19 mouse cellular contexts compared by ENCODE assay signal in the genomic region with DNA sequence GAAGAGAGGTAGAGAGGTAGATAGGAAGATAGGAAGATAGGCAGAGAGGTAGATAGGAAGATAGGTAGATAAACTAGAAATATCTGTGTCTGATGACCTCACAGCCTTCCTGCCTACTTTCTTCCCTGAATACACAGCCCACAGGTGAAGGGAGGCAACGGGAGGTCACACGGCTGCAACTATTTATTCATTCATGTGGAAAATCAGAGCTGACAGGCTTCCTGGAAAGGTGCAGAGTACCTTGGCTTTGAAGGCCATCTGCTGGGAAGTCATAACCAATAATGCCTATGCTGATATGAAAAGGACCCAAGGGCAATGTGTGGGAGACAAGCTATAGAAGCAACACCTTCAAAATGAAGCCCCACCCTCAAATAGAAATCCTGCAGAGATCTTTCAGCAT. TPM values are rescaled to one million over a fixed set of nuclear protein-coding genes. Genes with fewer than 3 reads are reported as not detected.
"Had no signal": no experiment of that assay in that cellular context is flagged by ENCODE, and none has a peak within 500 bp of the region (broad histone marks: within the 10 kb centered on the region; RNA-seq: fewer than 3 reads in every experiment).

No protein-coding gene starts in this region.

- H3K4me3 ChIP-seq: left cerebral cortex, adult 2 months; limb, embryonic 10.5 days; liver, embryonic 12.5 days; midbrain, embryonic 10.5 days; myocyte; neural tube, embryonic 12.5 days had no signal

- H3K27ac ChIP-seq: left cerebral cortex, adult 2 months; limb, embryonic 10.5 days; liver, embryonic 12.5 days; midbrain, embryonic 10.5 days; neural tube, embryonic 12.5 days had no signal

- DNase-seq: kidney, postnatal 25 days; lung, embryonic 14.5 days; lung, postnatal 10 days; lung, postnatal 4 days; midbrain, embryonic 14.5 days; right cerebral cortex, adult 18-20 months; right cerebral cortex, postnatal 25 days; thymus, adult 18-20 months; thymus, postnatal 14 days had no signal

- H3K4me1 ChIP-seq: limb, embryonic 10.5 days; liver, embryonic 12.5 days; midbrain, embryonic 10.5 days; neural tube, embryonic 12.5 days had no signal

- H3K27me3 ChIP-seq: neural tube, embryonic 12.5 days had no signal

- ATAC-seq: liver, embryonic 12.5 days had no signal

RNA-seq across cellular contexts. Expression of a gene that starts 9.3 kb away (rescaled TPM):
- polyA plus RNA-seq: lung, embryonic 14.5 days; midbrain, embryonic 10.5 days; midbrain, embryonic 14.5 days; myocyte; neural tube, embryonic 12.5 days; small intestine, adult 2 months; stomach, embryonic 14.5 days had no signal

RNA-seq across cellular contexts. Expression of a gene that starts 17.4 kb away (rescaled TPM):
- polyA plus RNA-seq: limb, embryonic 10.5 days; lung, embryonic 14.5 days; midbrain, embryonic 14.5 days; neural tube, embryonic 12.5 days had no signal

RNA-seq across cellular contexts. Expression of a gene that starts 41.3 kb away (rescaled TPM):
- polyA plus RNA-seq: kidney, embryonic 16.5 days; limb, embryonic 10.5 days; limb, embryonic 14.5 days; liver, embryonic 12.5 days; lung, embryonic 14.5 days; midbrain, embryonic 10.5 days; midbrain, embryonic 14.5 days; myocyte; neural tube, embryonic 12.5 days; small intestine, adult 2 months; stomach, embryonic 14.5 days had no signal
